Mouse (Mus musculus) central nervous system, embryonic 18 days (tissue): ENCODE data around the gene Olfr1501. TPM values are rescaled to one million over a fixed set of nuclear protein-coding genes. Genes with fewer than 3 reads are reported as not detected.

ENCODE experiments used
- polyA plus RNA-seq: library from polyadenylated mRNA; depleted of rRNA; stranded (reverse); fragments of >200 nt; gene quantifications from 2 replicates; pipeline ENCODE4 v1.2.3, GENCODE M21; 2012; rRNA removed

Olfr1501 gene
- not detected in 2 replicates for polyA plus RNA-seq

GRCm38 (mm10) chr19:13850592-13850991, at the start of gene Olfr1501:
Gene Olfr1501 (minus strand): TSS chr19:13850692.

GRCm38 (mm10) chr19:13897828-13898227, 47.3 kb upstream of the Olfr1501 start, which contains the start of gene Olfr1504:
Gene Olfr1504 (minus strand): TSS chr19:13897928.

GRCm38 (mm10) chr19:13861495-13861894, 11.0 kb upstream of the Olfr1501 start, which contains the start of gene Olfr1502:
Gene Olfr1502 (plus strand): TSS chr19:13861795.

GRCm38 (mm10) chr19:13830388-13830787, 20.1 kb downstream of the Olfr1501 start, which contains the start of gene Olfr1500:
Gene Olfr1500 (minus strand): TSS chr19:13830488.

GRCm38 (mm10) chr19:13819347-13819746, 31.1 kb downstream of the Olfr1501 start, which contains the start of gene Olfr1499:
Gene Olfr1499 (minus strand): TSS chr19:13819447.

GRCm38 (mm10) chr19:13798102-13798501, 52.4 kb downstream of the Olfr1501 start, which contains the start of gene Olfr1497:
Gene Olfr1497 (minus strand): TSS chr19:13798202.

Other genes with a start within 250 kb of the Olfr1501 start
- not detected in 2 replicates for gene Olfr1487, start 233.3 kb downstream of the Olfr1501 start, polyA plus RNA-seq
- not detected in 2 replicates for gene Olfr1489, start 219.1 kb downstream of the Olfr1501 start, polyA plus RNA-seq
- gene Olfr1490, start 199.6 kb downstream of the Olfr1501 start, polyA plus RNA-seq: not detected in 2 replicates
- gene Olfr1491, start 153.4 kb downstream of the Olfr1501 start, polyA plus RNA-seq: not detected in 2 replicates
- not detected in 2 replicates for gene Olfr1493-ps1, start 127.4 kb downstream of the Olfr1501 start, polyA plus RNA-seq
- not detected in 2 replicates for gene Olfr1494, start 111.0 kb downstream of the Olfr1501 start, polyA plus RNA-seq
- gene Olfr1495, start 86.1 kb downstream of the Olfr1501 start, polyA plus RNA-seq: not detected in 2 replicates
- not detected in 2 replicates for gene Olfr1496, start 72.8 kb downstream of the Olfr1501 start, polyA plus RNA-seq
- gene Olfr1497, start 52.5 kb downstream of the Olfr1501 start, polyA plus RNA-seq: not detected in 2 replicates
- not detected in 2 replicates for gene Olfr1499, start 31.2 kb downstream of the Olfr1501 start, polyA plus RNA-seq
- not detected in 2 replicates for gene Olfr1500, start 20.2 kb downstream of the Olfr1501 start, polyA plus RNA-seq
- gene Olfr1502, start 11.1 kb upstream of the Olfr1501 start, polyA plus RNA-seq: not detected in 2 replicates
- not detected in 2 replicates for gene Olfr1504, start 47.2 kb upstream of the Olfr1501 start, polyA plus RNA-seq
- not detected in 2 replicates for gene Olfr1505, start 62.8 kb upstream of the Olfr1501 start, polyA plus RNA-seq